Mouse (Mus musculus): Measurements from ENCODE around the gene Itga6. TPM values are rescaled to one million over a fixed set of nuclear protein-coding genes. Genes with fewer than 3 reads are reported as not detected.

The Itga6 gene
- total RNA-seq, 2 experiments from 2014 or later: 13.1 to 21.8 TPM

- intact Hi-C loops (cut with DNase I): no loop called here
- Histone ChIP-seq H3K4me3 (no peak overlapping the region), H3K27ac (no peak overlapping the region)
- TF ChIP-seq CTCF (IDR thresholded peaks at IDR 0.05): no peak
- no peak for DNase-seq
Observed at GRCm38 (mm10) chr2:71865935-71866334, 120.5 kb downstream of the Itga6 start.

- Histone ChIP-seq H3K27ac (peak overlapping the region; percentile 6; the same call in 1 of the 2 replicates), H3K4me3 (no peak overlapping the region)
- no peak for TF ChIP-seq CTCF (IDR thresholded peaks at IDR 0.05)
- no peak for DNase-seq
- intact Hi-C loops (cut with DNase I): no loop called here
Observed at GRCm38 (mm10) chr2:71866565-71866964, 121.1 kb downstream of the Itga6 start.

- intact Hi-C loops (cut with DNase I): no loop called here
- no peak for TF ChIP-seq CTCF (IDR thresholded peaks at IDR 0.05)
Observed at GRCm38 (mm10) chr2:71867019-71867418, 121.6 kb downstream of the Itga6 start.

GRCm38 (mm10) chr2:71867480-71867879 lies 122.1 kb downstream of the Itga6 start:
- Histone ChIP-seq H3K4me3 (peak overlapping the region; percentile 36), H3K27ac (peak overlapping the region; percentile 72)
- no peak for TF ChIP-seq CTCF (IDR thresholded peaks at IDR 0.05)
- intact Hi-C loops (cut with DNase I): no loop called here
- no peak for DNase-seq

More at GRCm38 (mm10) chr2:71867019-71867418, 121.6 kb downstream of the Itga6 start:
- no peak for DNase-seq
- H3K27ac ChIP-seq: peak overlapping the region; percentile 72
- no peak overlapping the region; the same call in 1 of the 2 replicates for H3K4me3 ChIP-seq

GRCm38 (mm10) chr2:71868256-71868655 lies 122.8 kb downstream of the Itga6 start:
- H3K27ac ChIP-seq: peak overlapping the region; percentile 72

GRCm38 (mm10) chr2:71872141-71872540 lies 126.7 kb downstream of the Itga6 start:
- Histone ChIP-seq H3K4me3 (peak overlapping the region; percentile 91), H3K27ac (no peak overlapping the region)
- no peak for DNase-seq
- no peak for TF ChIP-seq CTCF (IDR thresholded peaks at IDR 0.05)
- intact Hi-C loops (cut with DNase I): no loop called here

More at GRCm38 (mm10) chr2:71868256-71868655, 122.8 kb downstream of the Itga6 start:
- TF ChIP-seq CTCF (IDR thresholded peaks at IDR 0.05): no peak
- no peak overlapping the region for H3K4me3 ChIP-seq
- intact Hi-C loops (cut with DNase I): no loop called here
- DNase-seq: no peak

- TF ChIP-seq CTCF (IDR thresholded peaks at IDR 0.05): peak; percentile 1; the same call in 1 of the 2 replicates
- H3K27ac ChIP-seq: peak within 1 kb of the TSS; percentile 97
- intact Hi-C loops (cut with DNase I): no loop called here
Observed at GRCm38 (mm10) chr2:71872801-71873443, 127.5 kb downstream of the Itga6 start, which contains the start of gene Pdk1. Gene Pdk1, plus strand, starts transcription at chr2:71873224.

GRCm38 (mm10) chr2:71873474-71874322 lies 128.3 kb downstream of the Itga6 start:
- peak overlapping the region; percentile 97 for H3K27ac ChIP-seq
- peak; percentile 59 for DNase-seq
- H3K4me3 ChIP-seq: peak overlapping the region; percentile 91
- intact Hi-C loops (cut with DNase I): no loop called here
- TF ChIP-seq CTCF (IDR thresholded peaks at IDR 0.05): no peak

More at GRCm38 (mm10) chr2:71872801-71873443, 127.5 kb downstream of the Itga6 start, which contains the start of gene Pdk1:
- peak within 1 kb of the TSS; percentile 91 for H3K4me3 ChIP-seq
- DNase-seq: peak; percentile 100

GRCm38 (mm10) chr2:71874422-71874821 lies 129.0 kb downstream of the Itga6 start:
- intact Hi-C loops (cut with DNase I): no loop called here
- TF ChIP-seq CTCF (IDR thresholded peaks at IDR 0.05): no peak
- no peak overlapping the region; the same call in 1 of the 2 replicates for H3K27ac ChIP-seq
- DNase-seq: no peak
- no peak overlapping the region for H3K4me3 ChIP-seq

GRCm38 (mm10) chr2:71874836-71875235 lies 129.4 kb downstream of the Itga6 start:
- Histone ChIP-seq H3K27ac (no peak overlapping the region), H3K4me3 (no peak overlapping the region)
- no peak for TF ChIP-seq CTCF (IDR thresholded peaks at IDR 0.05)
- intact Hi-C loops (cut with DNase I): no loop called here
- DNase-seq: no peak

GRCm38 (mm10) chr2:71877865-71878264 lies 132.4 kb downstream of the Itga6 start:
- intact Hi-C loops (cut with DNase I): no loop called here
- no peak overlapping the region for H3K4me3 ChIP-seq
- TF ChIP-seq CTCF (IDR thresholded peaks at IDR 0.05): no peak
- no peak for DNase-seq
- H3K27ac ChIP-seq: peak overlapping the region; percentile 9; the same call in 1 of the 2 replicates

GRCm38 (mm10) chr2:71878441-71878840 lies 133.0 kb downstream of the Itga6 start:
- peak overlapping the region; percentile 9; the same call in 1 of the 2 replicates for H3K27ac ChIP-seq
- no peak for DNase-seq
- H3K4me3 ChIP-seq: no peak overlapping the region
- TF ChIP-seq CTCF (IDR thresholded peaks at IDR 0.05): no peak
- intact Hi-C loops (cut with DNase I): no loop called here

GRCm38 (mm10) chr2:71878943-71879342 lies 133.5 kb downstream of the Itga6 start:
- Histone ChIP-seq H3K27ac (no peak overlapping the region), H3K4me3 (no peak overlapping the region)
- DNase-seq: no peak
- no peak for TF ChIP-seq CTCF (IDR thresholded peaks at IDR 0.05)
- intact Hi-C loops (cut with DNase I): no loop called here

All from gastrocnemius, adult 2 months (tissue).